Mouse (Mus musculus) C2C12 (cell line): ENCODE results near the gene Rsph4a. TPM values are rescaled to one million over a fixed set of nuclear protein-coding genes. Genes with fewer than 3 reads are reported as not detected.
"Not testable (repeated sequence)": the region's sequence is repeated elsewhere in the genome, so short reads cannot be mapped to it uniquely, and the experiment has no call there.

Source experiments
- H3K27me3 ChIP-seq: one replicate; pipeline ENCODE4 v1.6.1; 2011; ENCODE audit not compliant: control insufficient read depth, insufficient read depth, insufficient read length
- H3K36me3 ChIP-seq: one replicate; pipeline ENCODE4 v1.6.1; 2011; ENCODE audit not compliant: control insufficient read depth, insufficient read depth
- H3K4me3 ChIP-seq: one replicate; pipeline ENCODE4 v1.5.1; 2011; ENCODE audit warnings: mild to moderate bottlenecking, control low read depth; ENCODE audit not compliant: poor library complexity, insufficient read depth, severe bottlenecking
- H3K79me2 ChIP-seq: one replicate; pipeline ENCODE4 v1.6.1; 2011; ENCODE audit not compliant: control insufficient read depth, insufficient read depth
- H3K79me3 ChIP-seq: one replicate; pipeline ENCODE4 v1.6.1; 2011; ENCODE audit warnings: low read depth, control low read depth
- H3ac ChIP-seq: one replicate; pipeline ENCODE3; 2011; ENCODE audit warnings: low read depth; ENCODE audit not compliant: control insufficient read depth, insufficient read length
- CEBPB ChIP-seq: IDR thresholded peaks from one replicate; pipeline ENCODE4 v1.6.1; 2011; ENCODE audit warnings: low read depth, mild to moderate bottlenecking, control low read depth, moderate library complexity
- CTCF ChIP-seq: IDR thresholded peaks from one replicate; pipeline ENCODE4 v1.5.1; 2011; ENCODE audit not compliant: control insufficient read depth, insufficient read depth, insufficient read length
- FOSL1 ChIP-seq: IDR thresholded peaks from one replicate; pipeline ENCODE4 v1.8.0; 2011; ENCODE audit warnings: mild to moderate bottlenecking, low read length; ENCODE audit not compliant: poor library complexity, insufficient read depth, severe bottlenecking
- MAX ChIP-seq: IDR thresholded peaks from one replicate; pipeline ENCODE4 v1.6.1; 2011; ENCODE audit warnings: mild to moderate bottlenecking, control low read depth
- MYOD1 ChIP-seq: IDR thresholded peaks from one replicate; pipeline ENCODE4 v1.6.1; 2011; ENCODE audit warnings: low read depth; ENCODE audit not compliant: control insufficient read depth, insufficient read length
- MYOG ChIP-seq: IDR thresholded peaks from one replicate; pipeline ENCODE4 v1.6.1; 2011; ENCODE audit not compliant: control insufficient read depth, insufficient read length; ENCODE audit errors: extremely low read depth
- USF1 ChIP-seq: IDR thresholded peaks from one replicate; pipeline ENCODE4 v1.6.1; 2011; ENCODE audit warnings: low read depth, mild to moderate bottlenecking, control low read depth, moderate library complexity
- long read RNA-seq, 2 experiments: library from polyadenylated mRNA; unstranded; transcript quantifications; one replicate each; pipeline ENCODE4 v2.0.0; 2019 to 2020
- polyA plus RNA-seq: library from polyadenylated mRNA; unstranded; fragments of >200 nt; fragmentation: generic; extraction: Trizol; gene quantifications from one replicate; pipeline ENCODE4 v1.2.1, GENCODE M21; 2012; ENCODE audit warnings: missing spikeins

The Rsph4a gene
- not detected for polyA plus RNA-seq
- long read RNA-seq, experiment 1, result 0 reads
- long read RNA-seq, experiment 2, result 0 reads

- no peak for TF ChIP-seq MAX
- TF ChIP-seq CTCF, result no peak
- no peak for TF ChIP-seq USF1
- TF ChIP-seq CEBPB, result no peak
- no peak for TF ChIP-seq FOSL1
- Histone ChIP-seq H3K27me3 (no peaks in the 10 kb centered on the region), H3K79me2 (no peaks in the 10 kb centered on the region), H3K4me3 (no peak within 1 kb of the TSS), H3ac (no peak within 1 kb of the TSS), H3K36me3 (no peaks in the 10 kb centered on the region), H3K79me3 (no peaks in the 10 kb centered on the region)
Observed at GRCm38 (mm10) chr10:33904530-33905481, at the start of gene Rsph4a. Rsph4a (plus strand) TSS chr10:33905111.

DNA sequence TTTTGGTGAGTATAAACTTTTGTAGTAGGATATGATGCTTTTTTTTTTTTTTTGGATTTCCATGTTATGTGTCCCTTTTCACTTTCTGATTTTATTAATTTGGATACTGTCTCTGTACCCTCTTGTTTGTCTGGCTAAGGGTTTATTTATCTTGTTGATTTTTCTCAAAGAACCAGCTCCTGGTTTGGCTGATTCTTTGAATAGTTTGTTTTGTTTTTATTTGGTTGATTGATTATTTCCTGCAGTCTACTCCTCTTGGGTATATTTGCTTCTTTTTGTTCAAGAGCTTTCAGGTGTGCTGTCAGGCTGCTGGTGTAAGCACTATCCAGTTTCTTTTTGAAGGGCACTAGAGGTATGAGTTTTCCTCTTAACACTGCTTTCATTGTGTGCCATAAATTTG, 47.5 kb upstream of the Rsph4a start, which contains the start of gene Sult3a1:
Gene Sult3a1 (plus strand): TSS at position 301 of the 400 bp plus-strand sequence.
- Histone ChIP-seq H3ac (no peak within 1 kb of the TSS), H3K27me3 (no peaks in the 10 kb centered on the region), H3K79me2 (no peaks in the 10 kb centered on the region), H3K4me3 (no peak within 1 kb of the TSS), H3K36me3 (no peaks in the 10 kb centered on the region), H3K79me3 (no peaks in the 10 kb centered on the region)
- no peak for TF ChIP-seq FOSL1
- no peak for TF ChIP-seq MYOD1
- no peak for TF ChIP-seq CEBPB
- no peak for TF ChIP-seq USF1

DNA sequence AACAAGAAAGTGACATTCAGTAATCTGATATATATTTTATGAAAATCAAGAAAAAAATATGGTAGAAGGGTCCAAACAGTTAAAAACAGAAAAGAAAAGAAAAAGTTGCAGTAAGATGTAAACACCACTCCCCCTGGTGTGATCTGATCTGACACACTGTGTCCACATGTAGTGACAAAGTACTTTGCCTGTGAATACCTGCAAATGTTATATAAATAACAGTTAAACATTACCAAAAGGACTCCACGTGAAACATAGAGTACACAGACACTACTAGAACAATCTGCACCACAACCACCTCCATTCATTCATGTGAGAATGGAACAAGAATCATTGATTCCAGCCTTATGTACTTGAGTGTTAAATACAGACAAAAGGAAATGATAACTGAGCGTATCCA, 38.9 kb upstream of the Rsph4a start:
- TF ChIP-seq FOSL1 (no peak), MYOG (no peak), MYOD1 (no peak), USF1 (no peak), CEBPB (no peak), CTCF (no peak), MAX (no peak)
- H3ac ChIP-seq, result no peak overlapping the region
- no peaks in the 10 kb centered on the region for H3K79me3 ChIP-seq
- H3K79me2 ChIP-seq, result no peaks in the 10 kb centered on the region
- H3K27me3 ChIP-seq, result no peaks in the 10 kb centered on the region
- H3K36me3 ChIP-seq, result no peaks in the 10 kb centered on the region
- H3K4me3 ChIP-seq, result no peak overlapping the region

DNA sequence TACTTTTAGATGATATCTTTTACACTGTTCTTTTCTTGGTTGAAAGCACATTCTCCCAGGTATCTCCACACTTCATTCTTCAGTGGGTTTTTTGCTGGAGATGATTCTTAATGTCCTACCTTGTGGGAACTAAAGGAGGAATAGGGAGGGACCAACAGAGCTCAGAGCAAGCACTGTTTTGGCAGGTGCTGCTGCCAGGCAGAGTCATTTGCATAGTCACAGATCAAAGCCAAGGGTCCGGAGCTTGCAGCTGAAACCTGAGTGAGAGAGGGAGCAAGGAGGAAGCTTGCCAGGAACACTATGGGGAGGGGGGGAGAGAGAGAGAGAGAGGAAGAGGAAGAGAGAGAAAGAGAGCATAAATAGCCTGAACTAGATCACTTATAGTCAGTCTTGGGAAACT, 34.5 kb upstream of the Rsph4a start:
- TF ChIP-seq CEBPB (no peak), MAX (no peak), FOSL1 (no peak), USF1 (no peak), CTCF (no peak), MYOG (no peak), MYOD1 (no peak)
- H3K27me3 ChIP-seq, result no peaks in the 10 kb centered on the region

DNA sequence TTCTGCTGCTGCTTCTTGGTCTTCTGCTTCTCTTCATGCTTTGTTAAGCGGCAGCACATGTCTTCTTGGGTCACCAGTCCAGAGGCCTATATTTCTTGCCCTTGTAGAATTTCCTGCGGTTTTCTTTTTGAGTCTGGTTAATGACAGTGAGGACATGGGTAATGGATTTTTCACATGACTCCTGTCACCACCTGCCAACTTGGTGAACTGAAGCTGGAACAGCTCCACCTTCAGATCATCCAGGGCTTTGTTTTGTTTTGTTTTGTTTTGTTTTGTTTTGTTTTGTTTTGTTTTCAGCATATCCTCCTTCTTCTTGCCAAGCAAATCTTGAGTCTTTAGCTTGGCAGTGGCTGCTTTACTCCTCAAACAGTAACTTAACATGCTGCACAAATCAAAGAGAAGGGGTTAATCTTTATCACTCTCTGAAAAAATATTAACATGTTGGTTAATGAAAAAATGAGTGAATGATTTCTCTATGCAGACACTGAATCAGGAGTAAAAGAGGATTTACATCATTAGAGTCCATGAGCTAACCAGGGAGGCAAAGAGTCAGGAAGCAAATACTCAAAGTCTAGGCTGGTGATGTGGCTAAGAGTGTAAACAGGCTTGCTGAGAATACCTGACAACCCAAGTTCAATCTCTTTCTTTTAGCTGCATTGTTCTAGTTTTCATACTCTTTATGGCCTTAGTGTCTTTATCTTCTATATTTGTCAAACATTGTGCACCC, 32.1 kb upstream of the Rsph4a start:
- Histone ChIP-seq H3K79me2 (no peaks in the 10 kb centered on the region), H3K36me3 (no peaks in the 10 kb centered on the region), H3K4me3 (no peak overlapping the region), H3K27me3 (no peaks in the 10 kb centered on the region), H3ac (no peak overlapping the region), H3K79me3 (no peaks in the 10 kb centered on the region)
- TF ChIP-seq FOSL1, result no peak
- no peak for TF ChIP-seq MYOG
- TF ChIP-seq CEBPB, result no peak
- no peak for TF ChIP-seq USF1
- TF ChIP-seq CTCF, result no peak

More for the DNA sequence above, 34.5 kb upstream of the Rsph4a start:
- Histone ChIP-seq H3K36me3 (no peaks in the 10 kb centered on the region), H3K79me3 (no peaks in the 10 kb centered on the region), H3K79me2 (no peaks in the 10 kb centered on the region), H3K4me3 (no peak overlapping the region), H3ac (no peak overlapping the region)

- not testable (repeated sequence) for H3K4me3 ChIP-seq, H3K79me3 ChIP-seq, H3ac ChIP-seq, H3K36me3 ChIP-seq, H3K79me2 ChIP-seq, H3K27me3 ChIP-seq
Observed at GRCm38 (mm10) chr10:33882411-33882810, 22.5 kb upstream of the Rsph4a start.

GRCm38 (mm10) chr10:33901520-33901919, 3.4 kb upstream of the Rsph4a start:
- H3K79me2 ChIP-seq, H3K36me3 ChIP-seq, H3K4me3 ChIP-seq, H3ac ChIP-seq, H3K27me3 ChIP-seq, H3K79me3 ChIP-seq: not testable (repeated sequence)
